ENCODE assay signal across 12 mouse cellular contexts in the genomic region with DNA sequence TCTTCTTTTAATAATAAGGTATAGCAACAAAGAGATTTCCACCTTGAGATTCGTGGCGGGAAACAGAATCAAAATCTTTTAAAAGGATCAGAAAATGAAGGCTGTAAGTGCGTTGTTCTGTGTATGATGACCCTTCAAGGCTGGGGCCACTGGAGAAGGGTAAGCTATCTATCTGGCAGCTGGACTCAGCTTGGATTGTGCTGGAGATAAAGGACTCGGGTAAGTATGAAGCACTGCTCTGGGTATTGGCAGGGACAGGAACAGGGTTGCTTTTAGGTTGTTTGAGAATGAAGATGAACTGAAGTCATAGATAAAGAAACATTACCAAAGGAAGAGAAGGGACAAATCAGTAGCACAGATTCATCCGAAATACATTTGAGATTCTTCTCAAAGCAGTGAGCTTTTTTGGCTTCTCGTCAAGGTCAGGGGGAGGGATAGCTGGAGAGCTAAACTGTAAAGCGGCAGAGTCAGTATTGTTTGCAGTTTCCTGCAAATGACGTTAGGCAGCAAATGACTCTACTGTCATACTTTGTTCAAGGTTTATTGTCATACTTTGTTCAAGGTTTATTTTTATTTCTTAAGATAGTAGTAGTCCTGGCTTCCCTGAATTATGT. TPM values are rescaled to one million over a fixed set of nuclear protein-coding genes. Genes with fewer than 3 reads are reported as not detected.
DNase-seq lines count a peak whose midpoint lies in the region; ATAC-seq and TF ChIP-seq lines count a peak whose summit lies in the region.
"Had no signal": no experiment of that assay in that cellular context is flagged by ENCODE, and none has a peak within 500 bp of the region (broad histone marks: within the 10 kb centered on the region; RNA-seq: fewer than 3 reads in every experiment).

No protein-coding gene starts in this region.

- H3K4me2 ChIP-seq in forebrain, postnatal 0 days (ENCODE audit: low read depth), result peak overlapping the region; percentile 30
- H3K4me2 ChIP-seq in midbrain, embryonic 16.5 days (ENCODE audit: low read length), result peak overlapping the region; percentile 36

- no peak overlapping the region for H3K4me3 ChIP-seq in forebrain, postnatal 0 days (ENCODE audit: low read depth, low read length)
- H3K4me3 ChIP-seq in forebrain, embryonic 10.5 days, result no peak overlapping the region
- H3K4me3 ChIP-seq in midbrain, embryonic 16.5 days (ENCODE audit: low read depth, low read length), result no peak overlapping the region

- no peak for DNase-seq in forebrain, postnatal 0 days
- no peak for DNase-seq in forebrain, embryonic 10.5 days (ENCODE audit: extremely low spot score, low spot score)
- DNase-seq in lung, postnatal 10 days, result peak; percentile 32
- DNase-seq in lung, postnatal 25 days (ENCODE audit: low spot score), result no peak
- DNase-seq in brain, adult 2 months (ENCODE audit: low read depth, low spot score), result peak; percentile 20
- DNase-seq in cerebellum, adult 9-11 months, result no peak
- no peak for DNase-seq in layer of hippocampus, postnatal 14 days (ENCODE audit: low spot score in 2 of 2)
- DNase-seq: cerebellum, postnatal 25 days; heart, adult 18-20 months; lung, adult 18-20 months had no signal

- WGBS in forebrain, postnatal 0 days, result 52% methylated on average over 8 of the region's 8 CpGs
- 87% methylated on average over 8 of the region's 8 CpGs for WGBS in forebrain, embryonic 10.5 days
- 41% methylated on average over 8 of the region's 8 CpGs for WGBS in midbrain, embryonic 16.5 days

- H3K27ac ChIP-seq in forebrain, postnatal 0 days (ENCODE audit: low read depth, low read length), result peak overlapping the region; percentile 76
- no peak overlapping the region for H3K27ac ChIP-seq in forebrain, embryonic 10.5 days
- H3K27ac ChIP-seq in midbrain, embryonic 16.5 days (ENCODE audit: low read length), result peak overlapping the region; percentile 66
- H3K27ac ChIP-seq: stomach, postnatal 0 days had no signal

- no peaks in the 10 kb centered on the region for H3K4me1 ChIP-seq in forebrain, postnatal 0 days (ENCODE audit: insufficient read depth)
- peaks cover 14% of the 10 kb centered on the region for H3K4me1 ChIP-seq in forebrain, embryonic 10.5 days
- H3K4me1 ChIP-seq in midbrain, embryonic 16.5 days (ENCODE audit: control insufficient read depth, insufficient read depth, low read length), result peaks cover 15% of the 10 kb centered on the region

- H3K9me3 ChIP-seq in forebrain, postnatal 0 days (ENCODE audit: low read length), result no peaks in the 10 kb centered on the region
- no peaks in the 10 kb centered on the region for H3K9me3 ChIP-seq in forebrain, embryonic 10.5 days
- H3K9me3 ChIP-seq in midbrain, embryonic 16.5 days (replicated peaks; ENCODE audit: control insufficient read depth, low read length, poor library complexity, severe bottlenecking), result no peaks in the 10 kb centered on the region

- no peak for TF ChIP-seq CTCF in forebrain, postnatal 0 days (IDR thresholded peaks at IDR 0.05; ENCODE audit: low read depth)

- ATAC-seq in forebrain, postnatal 0 days, result peak; percentile 32
- peak; percentile 83 for ATAC-seq in midbrain, embryonic 16.5 days

- H3K9ac ChIP-seq in forebrain, postnatal 0 days, result no peak overlapping the region
- no peak overlapping the region for H3K9ac ChIP-seq in midbrain, embryonic 16.5 days (ENCODE audit: low read depth, low read length)

- no peaks in the 10 kb centered on the region for H3K36me3 ChIP-seq in forebrain, postnatal 0 days (ENCODE audit: insufficient read depth)
- peaks cover 8% of the 10 kb centered on the region for H3K36me3 ChIP-seq in forebrain, embryonic 10.5 days (replicated peaks)
- H3K36me3 ChIP-seq in midbrain, embryonic 16.5 days (ENCODE audit: control insufficient read depth, insufficient read depth, low read length), result no peaks in the 10 kb centered on the region

- no peaks in the 10 kb centered on the region for H3K27me3 ChIP-seq in forebrain, postnatal 0 days (ENCODE audit: insufficient read depth, low read length)
- H3K27me3 ChIP-seq in forebrain, embryonic 10.5 days (ENCODE audit: poor library complexity, severe bottlenecking), result no peaks in the 10 kb centered on the region
- H3K27me3 ChIP-seq in midbrain, embryonic 16.5 days (ENCODE audit: control insufficient read depth, insufficient read depth, low read depth, low read length), result no peaks in the 10 kb centered on the region

RNA-seq across cellular contexts. Expression of a gene that starts 30.3 kb away (rescaled TPM):
- 31.8 and 34.4 TPM in 2 replicates for total RNA-seq in forebrain, postnatal 0 days (2014; rRNA removed)
- polyA plus RNA-seq in forebrain, postnatal 0 days (2015; fragmentation: Nextera tagmentation; extraction: Ambion mirVana), result 30.7 and 31.6 TPM in 2 replicates
- polyA plus RNA-seq in forebrain, embryonic 10.5 days (2016; fragmentation: Nextera tagmentation; extraction: Ambion mirVana), result 36.6 and 37.3 TPM in 2 replicates
- polyA plus RNA-seq in midbrain, embryonic 16.5 days (2015; fragmentation: Nextera tagmentation; extraction: Ambion mirVana), result 30.1 TPM in 2 replicates
- total RNA-seq in layer of hippocampus, postnatal 14 days (2021), result 10 to 100 TPM; 24.1 to 26.1 TPM

RNA-seq across cellular contexts. Expression of a gene that starts 30.3 kb away (rescaled TPM):
- 27.5 and 30.9 TPM in 2 replicates for total RNA-seq in forebrain, postnatal 0 days (2014; rRNA removed)
- 3.6 and 10.5 TPM in 2 replicates for polyA plus RNA-seq in forebrain, postnatal 0 days (2015; fragmentation: Nextera tagmentation; extraction: Ambion mirVana)
- polyA plus RNA-seq in forebrain, embryonic 10.5 days (2016; fragmentation: Nextera tagmentation; extraction: Ambion mirVana), result 12.9 and 16.2 TPM in 2 replicates
- polyA plus RNA-seq in midbrain, embryonic 16.5 days (2015; fragmentation: Nextera tagmentation; extraction: Ambion mirVana), result 34.8 and 38.7 TPM in 2 replicates
- 100 to 1,000 TPM; 193 to 215 TPM for total RNA-seq in layer of hippocampus, postnatal 14 days (2021)

Comparison
In these comparisons a context has a peak if more than half of its experiments do, and no peak if none do; other contexts are left out.
1. DNase-seq: peak in lung, postnatal 10 days (single experiment) and brain, adult 2 months (single experiment); none in forebrain, postnatal 0 days (single experiment), forebrain, embryonic 10.5 days (single experiment), lung, postnatal 25 days (single experiment), cerebellum, adult 9-11 months (single experiment) and layer of hippocampus, postnatal 14 days (0 of 2).